Mouse (Mus musculus) hindbrain, embryonic 14.5 days (tissue): ENCODE measurements around the gene Anks3. TPM values are rescaled to one million over a fixed set of nuclear protein-coding genes. Genes with fewer than 3 reads are reported as not detected.

Experiments used
- ATAC-seq: fragments of 200-750 bp; cut with Nextera tagmentation; 2 replicates; pipeline ENCODE4 v1.8.0; 2017; ENCODE audit warnings: moderate number of reproducible peaks, mild to moderate bottlenecking, moderate TSS enrichment, moderate library complexity; ENCODE audit not compliant: low FRiP score
- DNase-seq: peaks from one replicate; pipeline ENCODE4 v3.0.0-alpha.2; 2015; ENCODE audit warnings: low spot score
- H3K27ac ChIP-seq: fragments of 300-500 bp; sonication (generic); 2 replicates; pipeline ENCODE4 v1.5.1; 2014; ENCODE audit warnings: mild to moderate bottlenecking, moderate library complexity
- H3K27me3 ChIP-seq: fragments of 300-500 bp; sonication (generic); 2 replicates; pipeline ENCODE4 v1.6.1; 2014; ENCODE audit warnings: mild to moderate bottlenecking, low read length, mixed read lengths; ENCODE audit not compliant: control insufficient read depth, insufficient read depth
- H3K36me3 ChIP-seq: fragments of 300-500 bp; sonication (generic); replicated peaks from 2 replicates; pipeline ENCODE4 v1.6.1; 2014; ENCODE audit not compliant: control insufficient read depth, insufficient read depth
- H3K4me1 ChIP-seq: fragments of 300-500 bp; sonication (generic); replicated peaks from 2 replicates; pipeline ENCODE4 v1.6.1; 2014; ENCODE audit warnings: antibody characterized with exemption, low read length, mixed read lengths; ENCODE audit not compliant: control insufficient read depth, insufficient read depth
- H3K4me2 ChIP-seq: fragments of 300-500 bp; sonication (generic); replicated peaks from 2 replicates; pipeline ENCODE4 v1.6.1; 2014; ENCODE audit warnings: mild to moderate bottlenecking, moderate library complexity
- H3K4me3 ChIP-seq: fragments of 300-500 bp; sonication (generic); replicated peaks from 2 replicates; pipeline ENCODE4 v1.5.1; 2014; ENCODE audit warnings: mild to moderate bottlenecking, low read length
- H3K9ac ChIP-seq: fragments of 300-500 bp; sonication (generic); 2 replicates; pipeline ENCODE4 v1.6.1; 2014
- H3K9me3 ChIP-seq: fragments of 300-500 bp; sonication (generic); 2 replicates; pipeline ENCODE4 v1.6.1; 2016; ENCODE audit warnings: low read length; ENCODE audit not compliant: control insufficient read depth
- WGBS: fragments of 180-500 bp; shearing (Covaris S2); extraction: QIAGEN DNeasy Blood & Tissue Kit; methylation state at CpG from one replicate; pipeline ENCODE4 v1.1.7; 2014; 5-methylcytosine and 5-hydroxymethylcytosine counted together
- polyA plus RNA-seq: library from polyadenylated mRNA; unstranded; fragments of >200 nt; fragmentation: Nextera tagmentation; extraction: Ambion mirVana; gene quantifications from 2 replicates; pipeline ENCODE4 v1.2.1, GENCODE M21; 2014

Anks3 gene
- polyA plus RNA-seq, 1 experiment from 2014 or later, result 55.9 TPM

DNA sequence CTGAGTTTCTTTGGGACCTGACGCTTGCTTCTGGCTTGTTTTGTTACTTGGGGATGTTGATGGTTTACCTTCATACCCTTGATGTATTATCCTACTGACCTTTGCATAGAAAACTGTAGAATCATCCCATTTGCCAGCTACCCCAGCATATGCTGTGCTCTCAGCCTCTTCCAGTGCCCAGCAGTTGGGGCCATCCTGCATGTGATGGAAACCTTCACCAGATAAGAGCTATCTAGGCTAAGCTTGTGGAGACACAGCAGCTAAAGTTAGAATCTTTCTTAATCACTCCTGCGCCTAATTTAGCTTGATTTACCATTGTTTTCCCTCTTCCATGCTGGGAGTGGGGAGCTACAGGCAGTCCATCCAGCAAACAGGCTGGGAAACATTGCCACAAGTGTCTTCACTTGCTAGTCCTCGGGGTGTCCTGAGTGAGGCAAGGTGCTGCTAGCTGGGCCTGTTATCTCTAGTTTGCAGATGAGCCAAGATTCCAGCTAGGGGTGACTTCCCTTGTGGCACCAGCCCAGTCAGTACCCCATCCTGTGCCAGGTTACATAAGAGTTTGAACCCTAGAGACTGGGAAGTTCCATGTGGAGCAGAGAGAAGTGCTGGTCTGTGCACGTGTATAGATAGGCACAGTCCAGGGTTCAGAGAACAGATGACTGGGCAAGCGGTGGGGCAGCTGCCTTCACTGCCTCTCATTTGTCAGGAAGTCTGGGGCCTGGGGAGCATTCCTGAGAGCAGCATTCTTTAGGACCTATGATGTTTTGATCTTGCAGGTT is 67.6 kb downstream of the Anks3 start:
- H3K4me2 ChIP-seq, result no peak overlapping the region
- H3K27ac ChIP-seq, result no peak overlapping the region; the same call in 1 of the 2 replicates
- ATAC-seq (no peak), DNase-seq (no peak)
- no peaks in the 10 kb centered on the region; the same call in 1 of the 2 replicates for H3K36me3 ChIP-seq
- no peaks in the 10 kb centered on the region for H3K27me3 ChIP-seq
- no peak overlapping the region for H3K4me3 ChIP-seq
- whole genome bisulfite sequencing, result 81% methylated on average over 5 of the region's 5 CpGs
- H3K4me1 ChIP-seq, result 0 out of 2 replicates have a peak, but pooled peaks cover 5% of the 10 kb centered on the region
- no peak overlapping the region for H3K9ac ChIP-seq
- H3K9me3 ChIP-seq, result no peaks in the 10 kb centered on the region

DNA sequence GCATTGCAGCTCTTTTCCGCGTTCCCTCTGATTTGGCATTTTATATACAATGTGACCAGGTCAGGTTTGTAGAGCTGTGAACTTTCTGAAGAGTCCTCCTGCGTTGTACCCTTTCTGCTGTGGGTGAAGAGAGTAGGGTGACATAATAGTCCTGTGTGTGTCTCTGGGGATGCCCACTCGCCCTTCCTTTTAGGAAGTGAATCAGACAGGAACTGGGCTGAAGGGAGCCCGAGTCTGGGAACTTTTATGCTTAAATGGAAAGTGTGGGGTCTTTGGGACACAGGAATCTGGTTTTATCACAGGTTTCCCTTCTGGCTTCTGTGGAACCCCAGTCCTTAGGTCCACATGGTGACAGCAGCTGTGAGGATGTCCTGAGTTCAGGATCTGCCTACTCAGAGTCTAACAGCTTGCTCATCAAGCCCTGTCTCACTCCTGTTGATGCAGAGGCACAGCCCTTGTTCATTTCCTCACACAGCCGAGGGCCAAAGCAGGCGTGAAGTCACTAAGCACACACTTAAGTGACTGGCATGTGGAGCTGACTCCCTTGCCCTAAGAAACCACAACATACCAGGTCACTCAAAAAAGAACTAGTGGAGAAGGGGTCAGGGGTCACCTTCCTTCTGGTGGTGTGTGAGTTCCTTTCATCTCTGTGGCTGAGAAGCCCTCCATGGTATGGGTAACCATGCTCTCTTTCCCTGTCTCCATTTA is 69.7 kb downstream of the Anks3 start:
- no peak overlapping the region for H3K9ac ChIP-seq
- no peaks in the 10 kb centered on the region for H3K27me3 ChIP-seq
- H3K4me3 ChIP-seq, result no peak overlapping the region
- no peak overlapping the region for H3K4me2 ChIP-seq
- 89% methylated on average over 7 of the region's 7 CpGs for WGBS
- no peaks in the 10 kb centered on the region for H3K4me1 ChIP-seq
- no peaks in the 10 kb centered on the region for H3K9me3 ChIP-seq
- no peaks in the 10 kb centered on the region; the same call in 1 of the 2 replicates for H3K36me3 ChIP-seq
- no peak for DNase-seq
- H3K27ac ChIP-seq, result no peak overlapping the region
- no peak for ATAC-seq

DNA sequence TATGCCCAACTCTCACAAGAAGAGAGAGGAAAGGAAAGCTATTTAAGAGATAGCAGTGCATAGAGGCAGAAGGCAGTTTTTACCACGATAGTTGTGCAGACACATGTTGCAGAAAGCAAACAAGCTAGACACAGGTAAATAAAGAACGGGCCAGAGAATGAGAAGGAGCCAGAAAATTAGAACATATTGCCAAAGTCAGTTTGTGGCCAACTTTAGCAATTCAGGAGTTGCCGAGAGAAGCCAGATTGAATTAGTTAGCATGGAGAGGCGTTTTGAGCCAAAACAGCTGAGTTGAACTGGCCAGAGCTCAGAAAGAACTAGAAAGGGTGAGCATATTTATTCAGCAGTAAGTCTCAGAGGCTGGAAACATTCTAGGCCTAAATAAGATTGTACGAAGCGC is 71.8 kb downstream of the Anks3 start:
- no peak overlapping the region for H3K4me2 ChIP-seq
- DNase-seq, result no peak
- no peak for ATAC-seq
- no peaks in the 10 kb centered on the region for H3K9me3 ChIP-seq
- 90% methylated on average over 6 of the region's 6 CpGs for WGBS
- H3K27me3 ChIP-seq, result no peaks in the 10 kb centered on the region
- no peak overlapping the region for H3K27ac ChIP-seq
- H3K36me3 ChIP-seq, result no peaks in the 10 kb centered on the region; the same call in 1 of the 2 replicates
- H3K4me1 ChIP-seq, result peaks cover 17% of the 10 kb centered on the region
- H3K9ac ChIP-seq, result no peak overlapping the region
- no peak overlapping the region for H3K4me3 ChIP-seq

Other genes starting within 250 kb of the Anks3 start
- gene Nmral1, start 244.8 kb downstream of the Anks3 start, polyA plus RNA-seq, result 56.4 and 58.0 TPM in 2 replicates
- gene Hmox2, start 237.8 kb downstream of the Anks3 start, polyA plus RNA-seq, result 102 and 115 TPM in 2 replicates
- gene Cdip1, start 173.9 kb downstream of the Anks3 start, polyA plus RNA-seq, result 112 and 121 TPM in 2 replicates
- gene 4930562C15Rik, start 128.8 kb downstream of the Anks3 start, polyA plus RNA-seq, result 0.34 and 0.74 TPM in 2 replicates
- gene Ubald1, start 83.9 kb downstream of the Anks3 start, polyA plus RNA-seq, result 54.0 and 54.4 TPM in 2 replicates
- 119 and 122 TPM in 2 replicates for gene Mgrn1, start 78.0 kb downstream of the Anks3 start, polyA plus RNA-seq
- gene Nudt16l1, start 25.4 kb downstream of the Anks3 start, polyA plus RNA-seq, result 122 and 133 TPM in 2 replicates
- not detected in 2 replicates for gene Sept12, start 33.6 kb upstream of the Anks3 start, polyA plus RNA-seq
- gene Smim22, start 43.1 kb upstream of the Anks3 start, polyA plus RNA-seq, result 4.2 and 4.7 TPM in 2 replicates
- gene Rogdi, start 49.3 kb upstream of the Anks3 start, polyA plus RNA-seq, result 147 and 154 TPM in 2 replicates
- 120 and 144 TPM in 2 replicates for gene Glyr1, start 85.7 kb upstream of the Anks3 start, polyA plus RNA-seq
- gene Ubn1, start 85.9 kb upstream of the Anks3 start, polyA plus RNA-seq, result 14.4 and 14.9 TPM in 2 replicates
- 0.09 and 0.29 TPM in 2 replicates for gene Ppl, start 168.2 kb upstream of the Anks3 start, polyA plus RNA-seq
- gene Sec14l5, start 182.9 kb upstream of the Anks3 start, polyA plus RNA-seq, result 0.35 and 0.48 TPM in 2 replicates
- gene Nagpa, start 239.8 kb upstream of the Anks3 start, polyA plus RNA-seq, result 11.9 TPM in 2 replicates